Mouse (Mus musculus): ENCODE data around the gene Pigp. TPM values are rescaled to one million over a fixed set of nuclear protein-coding genes. Genes with fewer than 3 reads are reported as not detected.
A peak's percentile ranks its signal among the peaks of the same experiment; 100 is the strongest.

Pigp gene
- polyA plus RNA-seq (2012; rRNA removed): 23.5 and 25.5 TPM in 2 replicates

DNA sequence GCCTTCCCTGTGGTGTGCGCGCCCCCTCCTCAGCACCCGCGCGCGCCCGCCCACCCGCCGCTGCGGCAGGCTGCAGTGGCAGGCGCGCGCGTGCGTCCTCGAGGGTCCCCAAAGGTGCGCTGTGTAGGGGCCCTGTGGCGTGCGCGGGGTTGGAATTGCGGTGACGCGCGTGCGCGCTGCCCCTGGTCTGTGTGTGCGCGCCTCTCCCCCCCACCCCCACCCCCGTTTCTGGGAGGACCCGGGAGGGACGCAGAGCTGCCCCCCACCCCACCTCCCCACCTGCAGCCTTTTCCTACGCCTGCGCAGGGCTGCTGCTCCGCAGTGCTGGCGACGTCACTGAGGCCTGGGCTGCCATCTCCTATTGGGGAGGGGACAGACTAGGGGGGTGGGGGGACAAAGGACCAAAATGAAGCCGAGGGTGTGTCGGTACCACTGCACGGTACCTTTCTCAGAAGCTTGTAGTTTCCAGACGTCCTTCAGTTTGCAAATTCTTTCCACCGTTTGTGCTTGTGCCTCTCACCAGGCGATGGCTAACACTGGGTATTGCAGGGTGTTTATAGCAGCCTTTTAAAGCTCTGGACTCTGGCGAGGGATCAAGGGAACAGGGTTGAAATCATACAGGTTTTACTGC lies at the start of gene Pigp:
Gene Pigp, minus strand, starts transcription at position 542 of the 631 bp plus-strand sequence.
- DNase-seq (ENCODE audit: low read depth, low spot score): peak; percentile 64
- WGBS: under 1% methylated on average over 39 of the region's 43 CpGs

DNA sequence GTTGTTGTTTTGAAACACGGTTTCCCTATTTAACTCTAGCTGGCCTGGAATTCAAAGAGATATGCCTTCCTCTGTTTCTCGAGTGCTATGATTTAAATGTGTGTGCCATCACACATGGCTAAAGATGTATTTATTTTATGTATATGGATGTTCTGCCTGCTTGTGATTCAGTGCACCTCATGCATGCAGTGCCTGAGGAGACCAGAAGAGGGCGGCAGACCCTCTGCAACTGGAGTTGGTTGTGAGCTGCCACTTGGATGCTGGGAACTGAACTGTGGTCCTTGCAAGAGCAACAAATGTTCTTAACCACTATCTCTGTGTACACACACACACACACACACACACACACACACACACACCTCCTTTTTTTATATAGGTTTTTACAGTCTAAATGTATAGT lies 48.9 kb upstream of the Pigp start:
- 97% methylated on average over 3 of the region's 3 CpGs for WGBS
- no peak for DNase-seq (ENCODE audit: low read depth, low spot score)

DNA sequence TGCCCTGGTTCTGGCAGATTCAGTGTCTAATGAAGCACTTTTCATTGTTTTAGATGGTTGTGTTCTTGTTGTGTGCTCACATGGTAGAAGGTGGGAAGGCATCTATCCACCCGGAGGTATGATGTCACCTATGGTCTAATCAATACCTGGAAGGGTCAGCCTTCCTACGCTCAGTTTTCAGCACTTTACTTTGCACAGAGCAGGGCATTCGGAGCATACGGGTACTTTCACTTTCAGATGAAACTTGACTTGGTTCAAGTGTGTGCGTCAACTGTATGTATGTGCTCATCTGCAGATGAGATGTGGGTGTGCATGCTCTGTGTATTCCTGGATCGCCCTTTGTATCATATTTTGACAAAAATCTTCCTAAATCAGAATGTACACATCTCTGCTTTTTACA lies 42.5 kb upstream of the Pigp start:
- 87% methylated on average over 6 of the region's 6 CpGs for WGBS
- no peak for DNase-seq (ENCODE audit: low read depth, low spot score)

DNA sequence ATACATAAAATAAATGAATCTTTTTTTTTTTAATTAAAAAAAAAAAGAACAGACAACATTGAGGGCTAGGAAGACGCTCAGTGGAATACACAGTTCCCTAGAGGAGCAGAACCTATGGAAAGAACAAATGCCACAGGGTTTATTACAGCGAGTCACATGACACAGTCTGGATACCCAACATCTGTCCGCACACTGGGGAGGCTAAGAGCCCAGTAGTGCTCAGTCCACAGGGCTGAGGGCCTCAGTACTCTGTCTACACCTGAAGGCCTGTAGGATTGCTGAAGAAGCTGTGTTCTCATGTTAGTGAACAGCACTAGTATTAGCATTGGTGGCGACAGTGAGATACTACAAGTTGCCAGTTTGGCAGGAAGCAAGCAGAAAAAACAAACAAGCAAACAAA lies 41.1 kb upstream of the Pigp start:
- WGBS: 93% methylated on average over 4 of the region's 4 CpGs
- no peak for DNase-seq (ENCODE audit: low read depth, low spot score)

DNA sequence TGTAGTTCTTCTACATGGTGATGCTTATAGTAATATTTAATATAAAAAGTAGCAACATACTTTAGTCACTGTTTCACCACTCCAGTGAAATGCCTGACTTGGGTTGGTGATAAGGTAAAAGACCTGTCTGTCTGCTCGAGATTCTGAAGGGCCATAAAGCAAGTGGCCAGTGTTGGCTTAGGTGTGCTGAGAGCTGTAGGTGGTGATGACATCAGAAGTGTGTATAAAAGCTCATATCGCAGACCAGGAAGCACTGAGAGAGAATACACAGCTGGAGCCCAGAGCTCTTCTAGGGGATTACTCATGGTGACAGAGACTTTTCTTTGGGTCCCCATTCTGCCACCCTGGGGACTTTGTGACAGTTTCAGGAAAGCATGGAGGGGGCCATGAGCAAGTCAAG lies 40.6 kb upstream of the Pigp start:
- no peak for DNase-seq (ENCODE audit: low read depth, low spot score)
- WGBS: 44% methylated on average over 2 of the region's 2 CpGs

DNA sequence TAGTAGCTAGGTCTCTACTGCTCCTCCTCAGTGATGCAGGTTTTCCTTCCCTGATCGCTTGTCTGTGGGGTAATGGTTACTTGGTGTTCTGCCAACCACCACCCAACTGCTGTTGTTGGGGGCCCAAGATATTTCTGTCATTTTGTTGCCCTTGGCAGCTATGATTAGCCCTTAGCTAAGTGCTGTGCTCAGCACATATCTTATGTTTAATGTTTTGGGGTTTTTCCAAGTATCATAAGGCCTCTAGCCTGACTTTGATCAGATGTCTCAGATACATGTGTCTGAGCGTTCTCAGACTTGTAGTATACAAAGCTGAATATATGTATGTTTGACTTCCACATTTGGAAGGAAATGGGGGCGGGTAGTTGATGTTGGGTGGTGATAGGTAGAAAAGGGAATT lies 39.6 kb upstream of the Pigp start:
- no peak for DNase-seq (ENCODE audit: low read depth, low spot score)
- 72% methylated on average over 3 of the region's 3 CpGs for WGBS

DNA sequence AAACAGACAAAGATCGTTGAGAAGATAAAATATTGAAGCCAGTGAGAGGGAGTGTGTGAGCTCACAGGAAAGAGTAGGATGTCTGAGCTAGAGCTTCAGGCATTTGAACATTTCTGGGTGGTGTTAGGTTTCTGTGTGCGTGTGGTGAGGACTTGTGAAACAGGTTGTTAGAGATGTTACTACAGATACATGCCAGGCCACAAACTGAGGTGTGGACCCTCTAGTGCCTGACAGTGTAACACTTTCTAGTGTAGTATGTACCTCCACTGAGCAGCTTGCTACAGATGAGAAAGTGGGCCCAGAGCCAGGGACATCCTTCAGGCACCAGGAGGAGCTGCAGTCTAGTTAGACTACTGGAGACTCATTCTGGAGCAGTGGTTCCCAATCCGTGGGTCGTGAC lies 30.5 kb upstream of the Pigp start:
- WGBS: 70% methylated on average over 4 of the region's 4 CpGs
- DNase-seq (ENCODE audit: low read depth, low spot score): no peak

DNA sequence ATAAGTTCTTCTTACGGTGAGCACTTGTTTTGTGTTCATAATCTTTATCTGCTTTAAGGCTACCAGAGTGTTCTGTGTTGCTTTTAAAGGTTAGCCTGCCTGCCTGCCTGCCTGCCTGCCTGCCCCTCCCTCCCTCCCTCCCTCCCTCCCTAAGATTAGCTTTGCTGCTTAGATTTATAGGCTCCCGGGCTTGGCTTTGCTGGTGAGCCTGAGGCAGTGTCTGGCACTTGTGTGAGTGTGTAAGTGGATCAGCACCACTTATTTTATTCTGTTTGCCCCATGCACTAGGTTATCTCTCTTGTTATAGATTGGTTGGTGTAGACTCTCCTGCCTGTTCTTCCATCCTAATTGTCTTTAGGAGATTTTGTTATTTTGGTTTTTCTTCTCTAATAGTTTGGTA lies 30.0 kb upstream of the Pigp start:
- WGBS: 23% methylated on average over 2 of the region's 2 CpGs
- DNase-seq (ENCODE audit: low read depth, low spot score): no peak

DNA sequence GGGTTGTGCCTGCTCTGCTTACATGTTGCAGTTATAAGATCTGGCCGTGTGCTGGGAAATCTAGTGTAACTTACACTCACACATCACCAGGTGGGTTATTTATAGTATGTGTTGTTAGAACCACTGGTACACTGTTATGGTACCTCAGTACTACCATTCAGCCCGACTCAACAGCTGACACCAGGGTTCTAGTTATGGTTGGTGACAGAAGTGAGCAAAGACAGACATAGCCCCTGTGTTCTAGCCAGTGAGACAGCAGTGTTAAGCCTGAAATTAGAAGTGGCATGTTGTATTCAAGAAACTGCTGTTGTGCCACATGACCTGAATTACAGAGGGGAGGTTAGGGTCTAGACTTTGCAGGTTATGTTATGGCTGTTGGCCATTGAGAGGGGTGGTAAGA lies 27.5 kb upstream of the Pigp start:
- DNase-seq (ENCODE audit: low read depth, low spot score): no peak
- WGBS: 85% methylated on average over 2 of the region's 2 CpGs

DNA sequence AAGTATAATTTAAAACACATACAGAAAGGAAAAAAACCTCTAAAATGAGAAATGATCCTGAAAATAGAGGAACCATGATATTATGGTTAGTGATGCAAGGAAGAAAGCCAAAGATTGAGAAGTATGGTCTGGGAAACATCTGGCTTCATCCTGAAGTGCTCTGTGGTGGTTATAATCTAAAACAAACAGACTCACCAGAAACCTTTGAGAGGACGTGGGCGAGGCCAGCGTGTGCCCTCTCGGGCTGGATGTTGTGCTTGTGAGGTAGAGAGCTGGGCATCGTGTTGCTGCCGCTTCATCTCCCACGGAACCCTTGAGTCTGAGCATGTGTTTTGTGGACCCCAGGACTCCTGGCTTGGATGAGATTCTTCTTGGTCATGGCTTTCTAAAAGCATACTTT lies 25.0 kb upstream of the Pigp start:
- WGBS: 53% methylated on average over 7 of the region's 7 CpGs
- DNase-seq (ENCODE audit: low read depth, low spot score): no peak

DNA sequence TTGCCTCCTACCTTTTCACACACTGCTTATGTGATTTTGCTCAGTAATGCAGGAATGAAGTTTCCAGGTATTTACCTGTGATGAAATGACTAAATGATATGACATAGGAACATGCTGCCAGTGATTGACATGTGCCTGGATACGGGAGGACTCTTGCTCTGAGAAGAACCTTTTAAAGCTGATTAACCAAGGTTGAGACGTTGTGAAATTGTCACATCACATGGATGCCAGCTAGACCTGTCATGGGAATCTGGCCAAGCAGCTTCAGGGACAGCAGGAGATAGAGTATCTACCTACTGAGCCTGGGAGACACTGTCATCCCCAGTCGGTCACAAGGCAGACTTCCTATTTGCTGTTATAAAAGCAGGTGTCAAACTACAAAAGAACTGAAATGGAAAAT lies 23.4 kb upstream of the Pigp start:
- no peak for DNase-seq (ENCODE audit: low read depth, low spot score)
- 69% methylated on average over 3 of the region's 3 CpGs for WGBS

DNA sequence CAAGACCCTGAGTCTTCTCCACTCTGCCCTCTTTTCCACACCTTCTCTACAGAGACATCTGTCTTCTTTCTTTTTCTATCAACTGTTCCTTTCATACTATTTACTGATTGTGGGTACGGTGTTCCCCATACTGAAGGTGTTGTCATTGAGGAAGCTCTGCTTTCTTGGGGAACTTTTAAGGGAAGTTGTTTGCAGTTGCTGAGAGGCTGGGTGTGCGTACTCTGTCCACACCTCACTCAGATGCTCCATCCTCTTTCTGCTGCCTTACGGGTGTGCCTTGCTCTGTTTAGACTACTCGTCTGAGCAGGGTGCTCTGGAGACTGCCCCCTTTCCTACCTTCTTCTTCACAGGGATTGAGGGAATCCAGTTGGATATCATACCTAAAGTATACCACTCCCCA lies 20.7 kb upstream of the Pigp start:
- no peak for DNase-seq (ENCODE audit: low read depth, low spot score)
- WGBS: 59% methylated on average over 4 of the region's 4 CpGs

DNA sequence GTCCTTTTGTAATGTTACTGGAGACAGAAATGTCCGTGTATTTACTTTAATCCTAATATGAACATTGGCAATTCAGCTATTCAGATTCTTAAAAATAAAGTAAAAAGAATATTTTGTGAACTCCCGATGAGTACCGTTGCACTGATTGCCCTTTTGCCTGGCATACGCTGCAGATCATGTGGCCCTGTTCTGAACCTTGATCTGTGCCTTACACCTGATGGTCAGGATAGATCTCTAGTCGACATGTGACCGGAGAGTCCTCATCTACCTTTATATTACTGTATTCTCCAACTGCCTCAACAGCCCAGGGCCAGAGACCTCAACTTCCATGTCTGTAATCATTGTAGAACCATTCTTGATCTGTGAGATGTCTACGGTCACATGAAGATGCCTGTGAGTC lies 16.0 kb upstream of the Pigp start:
- 92% methylated on average over 7 of the region's 7 CpGs for WGBS
- DNase-seq (ENCODE audit: low read depth, low spot score): no peak

DNA sequence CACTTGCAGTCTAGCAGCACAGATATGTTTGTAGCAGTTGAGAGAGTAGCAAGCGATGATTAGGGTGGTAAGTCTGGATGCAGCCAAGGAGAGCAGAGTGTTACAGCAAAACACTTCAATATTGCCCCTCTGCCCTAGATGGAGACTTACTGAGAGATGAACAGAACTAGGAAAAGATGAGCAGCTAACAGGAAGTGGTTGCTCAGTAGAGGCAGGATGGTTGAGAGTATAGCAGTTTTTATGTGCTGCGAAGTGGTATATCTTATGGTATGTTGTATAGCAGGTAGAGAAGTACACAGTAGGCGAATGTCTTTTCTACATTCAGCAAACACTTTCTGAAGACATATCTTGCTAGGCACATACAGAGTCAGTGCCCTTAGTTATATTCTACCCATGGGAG lies 11.6 kb upstream of the Pigp start:
- WGBS: 93% methylated on average over 3 of the region's 3 CpGs
- DNase-seq (ENCODE audit: low read depth, low spot score): no peak

DNA sequence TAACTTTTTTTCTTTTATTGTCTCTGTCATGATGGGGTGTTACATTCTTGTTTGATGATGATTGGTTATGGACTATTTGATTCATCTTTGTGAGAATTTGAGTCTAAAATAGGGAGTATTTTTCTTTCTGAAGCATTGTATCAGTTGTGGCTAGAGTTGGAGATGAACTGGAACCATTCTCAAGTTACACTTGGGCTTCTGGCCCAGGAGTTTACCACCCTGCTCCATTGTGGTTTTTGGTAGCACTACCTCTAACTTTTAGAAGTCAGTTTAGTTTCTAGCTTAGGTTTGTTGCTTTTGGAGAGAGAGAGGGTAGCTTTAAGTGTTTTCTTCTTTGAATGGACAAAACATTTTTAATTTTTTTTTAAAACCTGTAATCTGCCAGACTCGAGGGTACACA lies 7.7 kb upstream of the Pigp start:
- WGBS: 77% methylated on average over 1 of the region's 1 CpGs
- no peak for DNase-seq (ENCODE audit: low read depth, low spot score)

DNA sequence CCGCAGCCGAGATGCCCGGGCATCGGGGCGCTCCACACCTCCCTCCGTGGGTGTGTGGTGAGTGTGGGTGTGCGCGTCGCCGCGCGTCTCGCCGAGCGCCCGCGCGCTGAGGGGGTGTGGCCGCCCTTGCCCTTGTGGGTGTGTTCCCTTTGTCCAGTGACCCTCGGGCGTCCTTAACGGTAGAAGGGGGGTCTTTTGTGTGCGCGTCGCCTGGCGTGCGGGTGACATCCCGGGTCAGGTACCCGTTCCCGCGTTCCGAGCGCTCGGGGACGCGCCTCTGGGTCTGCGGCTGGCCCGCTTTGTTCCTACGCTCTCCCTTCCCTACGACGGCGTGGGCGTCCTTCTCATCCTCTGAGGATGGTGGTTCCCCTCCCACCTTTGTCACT lies 734 bp downstream of the Pigp start:
- peak; percentile 35 for DNase-seq (ENCODE audit: low read depth, low spot score)
- under 1% methylated on average over 43 of the region's 43 CpGs for WGBS

DNA sequence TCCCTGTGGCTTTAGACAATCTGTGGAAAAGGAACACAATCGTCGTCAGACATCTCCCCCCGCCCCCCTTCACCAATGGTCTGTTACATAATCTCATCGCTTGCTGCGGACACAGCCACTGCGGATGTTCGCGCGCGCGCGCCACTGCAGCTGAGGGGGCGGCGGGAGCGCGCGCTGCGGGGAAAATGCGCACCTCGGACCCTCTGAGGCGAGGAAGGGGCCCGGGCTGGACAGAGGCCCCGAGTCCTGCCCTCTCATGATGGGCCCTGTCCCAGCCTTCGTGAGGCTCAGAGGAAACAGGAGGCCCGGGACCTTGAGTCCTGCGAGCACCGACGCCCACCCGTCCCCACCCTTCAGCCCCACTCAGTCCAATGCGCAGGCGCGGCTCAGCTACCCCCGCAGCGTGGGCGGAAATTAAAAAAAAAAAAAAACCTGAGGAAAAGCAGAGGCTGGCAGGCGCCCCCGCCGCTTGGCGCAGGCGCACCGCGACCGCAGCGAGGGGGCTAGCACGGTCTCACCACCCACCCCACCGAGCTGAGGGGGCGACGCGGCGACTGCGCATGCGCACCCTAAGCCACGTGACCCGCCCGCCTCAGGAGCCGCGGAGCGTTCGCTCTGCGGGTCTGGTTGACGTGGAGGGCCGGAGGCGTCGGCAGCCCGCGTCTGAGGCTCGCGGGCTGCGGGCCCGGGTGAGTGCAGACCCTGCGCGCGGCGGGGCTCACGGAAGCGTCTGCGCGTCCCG lies 1.3 kb downstream of the Pigp start, which contains the start of gene Ttc3:
Gene Ttc3, plus strand, starts transcription at position 446 of the 742 bp plus-strand sequence.
- WGBS: under 1% methylated on average over 79 of the region's 79 CpGs
- peak; percentile 28 for DNase-seq (ENCODE audit: low read depth, low spot score)

DNA sequence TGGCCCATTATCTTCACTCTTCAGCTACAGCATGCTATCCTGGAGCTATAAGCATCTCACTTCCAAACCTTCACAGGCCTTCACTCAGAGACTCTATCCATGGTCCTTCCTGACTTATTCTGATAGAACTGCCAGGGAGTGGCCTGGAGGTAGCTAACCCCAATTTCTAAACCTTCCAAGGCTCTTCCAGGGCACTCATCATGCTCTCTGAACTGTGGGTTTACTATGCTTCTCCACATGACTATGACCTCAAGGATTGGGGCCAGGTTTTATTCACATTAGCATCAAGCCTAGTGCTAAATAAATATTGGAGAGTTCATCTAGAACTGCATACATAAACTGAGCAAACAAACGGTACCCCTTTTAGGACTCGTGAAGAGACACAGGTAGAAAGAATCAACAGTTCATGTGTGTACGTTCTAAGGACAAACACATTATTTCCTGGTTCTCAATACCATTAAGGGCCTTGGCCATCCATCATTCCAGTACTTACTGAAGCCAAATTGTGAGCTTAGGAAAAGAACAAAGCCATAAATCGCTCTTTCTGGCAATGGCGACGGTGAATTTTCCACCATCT lies 2.0 kb downstream of the Pigp start:
- peak; percentile 18 for DNase-seq (ENCODE audit: low read depth, low spot score)
- WGBS: 3% methylated on average over 6 of the region's 6 CpGs

DNA sequence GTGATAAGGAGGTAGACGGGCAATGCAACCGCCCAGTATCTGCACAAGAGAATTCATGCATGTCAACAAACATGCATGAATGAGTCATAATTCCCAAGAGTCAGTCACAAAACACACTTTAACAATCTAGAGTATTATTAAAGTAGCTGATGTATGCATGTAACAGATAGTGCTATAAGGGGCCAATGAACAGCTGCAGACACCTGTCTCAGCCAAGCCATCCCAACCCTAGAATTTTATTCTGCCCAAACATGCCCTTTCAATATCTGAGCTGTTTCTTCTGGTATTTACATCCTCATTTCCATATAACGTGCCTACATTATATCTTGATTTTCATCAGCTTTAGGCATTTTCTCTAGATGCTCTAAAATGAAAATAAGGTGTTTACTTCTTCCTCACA lies 6.2 kb downstream of the Pigp start:
- WGBS: 79% methylated on average over 3 of the region's 3 CpGs
- DNase-seq (ENCODE audit: low read depth, low spot score): no peak

DNA sequence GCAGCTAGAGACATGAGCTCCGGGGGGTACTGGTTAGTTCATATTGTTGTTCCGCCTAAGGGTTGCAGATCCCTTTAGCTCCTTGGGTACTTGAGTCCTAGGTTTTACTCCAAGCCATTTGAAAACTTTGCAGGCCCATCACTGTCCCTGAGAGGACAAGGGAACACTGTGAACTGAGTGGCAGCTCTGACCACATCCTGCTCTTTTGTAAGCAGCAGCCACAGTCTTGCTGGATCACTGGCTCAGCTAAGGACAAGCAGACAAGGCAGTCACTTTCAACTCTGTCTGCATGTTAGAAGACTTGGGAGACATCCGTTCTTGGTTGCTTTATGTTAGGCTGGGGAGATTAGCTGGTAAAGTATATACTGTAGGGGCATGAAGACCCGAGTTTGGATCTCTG lies 7.8 kb downstream of the Pigp start:
- WGBS: 92% methylated on average over 4 of the region's 4 CpGs
- DNase-seq (ENCODE audit: low read depth, low spot score): no peak

DNA sequence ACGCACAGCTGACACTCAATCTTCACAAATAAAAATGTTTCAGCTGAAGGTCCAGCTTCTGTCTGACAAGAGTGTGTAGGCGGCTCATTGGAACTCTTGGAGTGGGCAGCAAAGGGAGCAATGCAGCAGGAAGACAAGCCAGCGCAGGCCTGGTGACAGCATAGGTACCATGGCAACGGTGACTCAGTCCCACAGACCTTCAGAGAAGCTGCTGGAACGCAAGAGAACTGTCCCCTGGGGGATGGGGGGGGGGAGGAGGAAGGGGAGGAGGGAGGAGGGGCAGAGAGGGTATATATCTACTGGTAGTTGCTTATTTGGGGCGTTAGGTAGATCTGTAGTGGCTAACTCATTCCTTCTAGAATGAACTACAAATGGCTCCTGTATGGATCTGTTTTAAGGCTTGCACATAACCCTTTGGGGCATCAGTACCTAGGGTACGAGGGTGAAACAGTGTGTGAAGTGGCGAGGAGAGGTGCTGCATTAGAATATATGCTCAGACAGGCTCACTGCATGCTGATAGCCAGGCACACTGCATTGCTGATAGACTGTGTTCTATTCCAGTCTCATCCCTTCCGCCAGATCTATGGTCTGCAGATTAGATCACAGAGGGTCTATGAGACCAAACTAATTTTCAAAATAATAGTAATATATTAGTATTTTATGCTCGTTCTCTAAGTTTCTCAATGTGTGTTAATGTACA lies 9.3 kb downstream of the Pigp start:
- no peak for DNase-seq (ENCODE audit: low read depth, low spot score)
- WGBS: 51% methylated on average over 10 of the region's 10 CpGs

Data from large intestine, adult 2 months (tissue).